Mouse (Mus musculus) spleen, postnatal 14 days (tissue): Measurements from ENCODE around the gene Pde10a.
A peak's percentile ranks its signal among the peaks of the same experiment; 100 is the strongest.

Experiments
- DNase-seq, 2 experiments: peaks; one replicate each; pipeline ENCODE4 v3.0.0; 2021 to 2022; ENCODE audit warnings: low spot score in 2 of 2

The Pde10a gene

GRCm38 (mm10) chr17:8525225-8525721 is at the start of gene Pde10a:
Pde10a (plus strand) TSS chr17:8525372.
- DNase-seq = no peak

GRCm38 (mm10) chr17:8478554-8478953 is 46.6 kb upstream of the Pde10a start:
- no peak for DNase-seq

GRCm38 (mm10) chr17:8479493-8480128 is 45.6 kb upstream of the Pde10a start:
- no peak for DNase-seq

- DNase-seq = no peak
These were observed 43.4 kb upstream of the Pde10a start for GRCm38 (mm10) chr17:8481797-8482196.

- no peak for DNase-seq
These were observed 42.3 kb upstream of the Pde10a start for GRCm38 (mm10) chr17:8482876-8483275.

GRCm38 (mm10) chr17:8484246-8484645 is 40.9 kb upstream of the Pde10a start:
- no peak for DNase-seq

- no peak for DNase-seq
These were observed 40.0 kb upstream of the Pde10a start for GRCm38 (mm10) chr17:8485146-8485545.

- DNase-seq = no peak
These were observed 37.3 kb upstream of the Pde10a start for GRCm38 (mm10) chr17:8487824-8488223.

- no peak for DNase-seq
These were observed 34.2 kb upstream of the Pde10a start for GRCm38 (mm10) chr17:8490971-8491370.

- DNase-seq = no peak
These were observed 31.7 kb upstream of the Pde10a start for GRCm38 (mm10) chr17:8493461-8493860.

- no peak for DNase-seq
These were observed 27.0 kb upstream of the Pde10a start for GRCm38 (mm10) chr17:8498151-8498550.

- no peak for DNase-seq
These were observed 26.5 kb upstream of the Pde10a start for GRCm38 (mm10) chr17:8498655-8499054.

GRCm38 (mm10) chr17:8499564-8500117 is 25.5 kb upstream of the Pde10a start:
- no peak for DNase-seq

GRCm38 (mm10) chr17:8504381-8504780 is 20.8 kb upstream of the Pde10a start:
- no peak for DNase-seq

GRCm38 (mm10) chr17:8505669-8506426 is 19.3 kb upstream of the Pde10a start:
- peak in 1 of 2 experiments; percentile 12 for DNase-seq

GRCm38 (mm10) chr17:8506726-8507125 is 18.4 kb upstream of the Pde10a start:
- DNase-seq = no peak

- no peak for DNase-seq
These were observed 17.5 kb upstream of the Pde10a start for GRCm38 (mm10) chr17:8507654-8508053.

GRCm38 (mm10) chr17:8508305-8509141 is 16.6 kb upstream of the Pde10a start:
- no peak for DNase-seq

- no peak for DNase-seq
These were observed 9.2 kb upstream of the Pde10a start for GRCm38 (mm10) chr17:8516006-8516405.

GRCm38 (mm10) chr17:8523986-8524385 is 1.2 kb upstream of the Pde10a start:
- no peak for DNase-seq

GRCm38 (mm10) chr17:8524387-8525165 is 596 bp upstream of the Pde10a start:
- no peak for DNase-seq
